Mouse (Mus musculus) splenic B cell, adult 2 months (primary cell): ENCODE results near the gene Nup107.
A peak's percentile ranks its signal among the peaks of the same experiment; 100 is the strongest.
"Not testable (repeated sequence)": the region's sequence is repeated elsewhere in the genome, so short reads cannot be mapped to it uniquely, and the experiment has no call there.

ENCODE experiments used
- DNase-seq: peaks from one replicate; pipeline ENCODE4 v3.0.0-alpha.2; 2011; ENCODE audit warnings: low read depth, low spot score
- H3K27me3 ChIP-seq: 2 replicates; pipeline ENCODE4 v1.6.1; 2012; ENCODE audit warnings: mild to moderate bottlenecking, low read length, moderate library complexity, mixed read lengths; ENCODE audit not compliant: control insufficient read depth, poor library complexity, insufficient read depth, severe bottlenecking
- H3K36me3 ChIP-seq: 2 replicates; pipeline ENCODE4 v1.6.1; 2012; ENCODE audit warnings: mild to moderate bottlenecking, low read length, moderate library complexity, mixed read lengths; ENCODE audit not compliant: control insufficient read depth, poor library complexity, insufficient read depth, severe bottlenecking

The Nup107 gene

DNA sequence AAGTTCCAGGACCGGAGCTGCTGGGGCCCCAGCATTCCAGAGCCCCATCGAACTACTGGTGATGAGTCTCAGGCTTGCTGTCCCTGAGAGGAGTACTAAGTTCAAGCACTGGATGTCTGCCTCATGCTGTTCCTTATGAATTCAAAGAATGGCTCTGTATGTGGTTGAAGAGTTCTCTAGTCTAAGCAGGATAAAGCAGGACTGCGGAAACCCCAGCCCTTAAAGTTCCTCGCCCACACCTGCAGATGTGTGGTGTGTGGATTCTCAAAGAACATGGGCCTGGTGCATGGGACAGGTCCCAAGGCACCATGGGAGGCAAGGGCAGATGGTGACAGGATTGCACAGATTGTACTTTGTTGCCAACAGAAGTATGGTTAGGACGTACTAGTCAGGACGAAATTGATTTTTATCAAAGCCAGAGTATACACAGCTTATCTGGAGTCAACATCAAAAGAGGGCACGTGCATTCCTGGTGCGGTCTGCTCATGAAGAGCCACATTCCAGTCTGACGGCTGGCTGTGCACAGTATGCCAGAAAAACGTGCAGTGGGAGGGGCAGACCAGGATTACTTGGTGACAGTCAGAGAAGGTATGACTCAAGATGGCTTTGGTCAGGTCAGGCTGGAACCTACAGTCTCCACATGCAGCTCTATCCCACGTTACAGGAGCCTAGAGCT lies 63.2 kb downstream of the Nup107 start:
- no peaks in the 10 kb centered on the region for H3K36me3 ChIP-seq
- H3K27me3 ChIP-seq, result no peaks in the 10 kb centered on the region
- no peak for DNase-seq

DNA sequence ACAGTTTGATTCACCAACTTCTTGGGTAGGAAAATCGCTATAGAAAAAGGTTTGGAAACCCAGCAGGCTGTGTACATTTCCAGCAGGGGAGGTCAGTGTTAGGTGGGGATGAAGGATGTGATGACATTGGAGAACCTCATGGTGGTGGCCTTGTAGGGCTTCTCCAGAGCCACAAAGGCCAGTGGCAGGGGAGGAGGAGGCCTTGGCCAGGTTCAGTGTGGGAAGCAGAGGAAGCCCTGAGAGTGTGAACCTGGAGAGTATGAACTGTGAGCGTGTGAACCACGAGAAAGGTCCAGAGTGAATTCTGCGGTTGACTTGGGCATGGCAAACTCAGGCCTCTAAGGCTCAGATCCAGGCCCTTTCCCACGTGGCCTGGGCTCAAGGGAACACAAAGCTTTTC lies 63.9 kb downstream of the Nup107 start:
- no peaks in the 10 kb centered on the region for H3K36me3 ChIP-seq
- no peaks in the 10 kb centered on the region for H3K27me3 ChIP-seq
- DNase-seq, result no peak

GRCm38 (mm10) chr10:117727518-117728110 lies 64.9 kb downstream of the Nup107 start:
- DNase-seq, result no peak
- Histone ChIP-seq H3K27me3 (no peaks in the 10 kb centered on the region), H3K36me3 (no peaks in the 10 kb centered on the region)

DNA sequence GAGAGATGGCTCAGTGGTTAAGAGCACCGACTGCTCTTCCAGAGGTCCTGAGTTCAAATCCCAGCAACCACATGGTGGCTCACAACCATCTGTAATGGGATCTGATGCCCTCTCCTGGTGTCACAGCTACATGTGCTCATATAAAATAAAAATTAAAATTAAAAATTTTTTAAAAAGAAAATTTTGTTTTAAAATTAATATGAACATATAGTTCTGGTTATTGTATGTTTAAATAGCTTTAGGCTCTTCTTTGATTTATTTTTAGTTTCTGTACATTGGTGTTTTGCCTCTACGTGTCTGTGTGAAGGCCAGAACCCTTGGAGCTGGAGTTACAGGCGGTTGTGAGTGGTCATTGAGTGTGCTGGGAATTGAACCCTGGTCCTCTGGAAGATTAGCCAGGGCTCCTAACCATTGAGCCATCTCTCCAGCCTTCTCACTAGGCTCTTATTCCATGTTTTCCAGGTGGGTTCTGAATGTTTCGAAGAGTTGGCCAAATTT lies 65.6 kb downstream of the Nup107 start:
- Histone ChIP-seq H3K36me3 (no peaks in the 10 kb centered on the region), H3K27me3 (no peaks in the 10 kb centered on the region)
- DNase-seq, result no peak

GRCm38 (mm10) chr10:117726350-117726749 lies 66.2 kb downstream of the Nup107 start:
- H3K27me3 ChIP-seq, result no peaks in the 10 kb centered on the region
- DNase-seq, result no peak
- no peaks in the 10 kb centered on the region for H3K36me3 ChIP-seq

GRCm38 (mm10) chr10:117725671-117726070 lies 66.8 kb downstream of the Nup107 start:
- H3K27me3 ChIP-seq, result no peaks in the 10 kb centered on the region
- no peak for DNase-seq
- H3K36me3 ChIP-seq, result no peaks in the 10 kb centered on the region

GRCm38 (mm10) chr10:117724804-117725361 lies 67.6 kb downstream of the Nup107 start:
- no peaks in the 10 kb centered on the region for H3K36me3 ChIP-seq
- no peaks in the 10 kb centered on the region for H3K27me3 ChIP-seq
- DNase-seq, result no peak

DNA sequence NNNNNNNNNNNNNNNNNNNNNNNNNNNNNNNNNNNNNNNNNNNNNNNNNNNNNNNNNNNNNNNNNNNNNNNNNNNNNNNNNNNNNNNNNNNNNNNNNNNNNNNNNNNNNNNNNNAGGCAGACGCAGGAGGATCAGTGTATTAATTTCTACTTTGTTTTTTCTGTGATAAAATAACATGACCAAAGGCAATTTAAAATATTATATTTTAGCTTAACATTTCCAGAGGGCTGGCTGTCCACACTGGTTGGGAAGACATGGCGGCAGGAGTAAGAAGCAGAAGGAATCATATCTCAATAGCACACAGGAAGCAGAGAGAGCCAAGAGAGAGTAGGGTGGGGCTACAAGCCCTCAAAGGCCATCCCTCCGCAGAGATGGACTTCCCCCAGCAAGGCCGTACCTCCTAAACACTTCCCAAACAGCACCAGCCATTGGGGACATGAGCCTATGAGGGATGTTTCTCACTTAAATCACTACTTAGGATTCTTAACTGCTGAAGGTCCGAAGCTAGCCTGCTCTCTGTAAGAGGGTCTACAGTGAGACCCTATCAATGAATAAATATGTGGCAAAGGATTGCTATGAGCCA lies 68.3 kb downstream of the Nup107 start:
- no peak for DNase-seq
- Histone ChIP-seq H3K27me3 (no peaks in the 10 kb centered on the region), H3K36me3 (no peaks in the 10 kb centered on the region)

- no peaks in the 10 kb centered on the region for H3K36me3 ChIP-seq
- DNase-seq, result no peak
- H3K27me3 ChIP-seq, result no peaks in the 10 kb centered on the region
Measured at GRCm38 (mm10) chr10:117718161-117719119, 74.1 kb downstream of the Nup107 start.

DNA sequence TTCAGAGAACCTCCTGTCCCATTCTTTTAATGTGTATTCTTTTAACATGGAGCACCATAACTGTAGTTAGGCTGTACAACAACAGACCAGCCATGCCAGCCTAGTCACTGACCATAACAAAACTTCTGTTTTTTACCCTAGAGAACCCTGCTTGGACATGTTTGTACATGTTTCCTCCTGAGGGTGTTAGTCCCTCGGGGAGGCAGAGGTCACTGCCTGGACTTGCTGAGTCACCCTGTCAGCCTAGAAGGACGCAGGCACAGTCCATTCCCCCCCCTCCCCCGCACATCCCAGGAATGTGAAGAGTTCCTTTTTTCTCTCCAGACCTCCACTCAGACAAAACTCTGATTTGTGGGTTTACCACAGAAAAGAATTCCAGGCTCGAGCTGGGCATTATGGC lies 74.9 kb downstream of the Nup107 start:
- DNase-seq, result no peak
- Histone ChIP-seq H3K36me3 (no peaks in the 10 kb centered on the region), H3K27me3 (no peaks in the 10 kb centered on the region)

GRCm38 (mm10) chr10:117716686-117717085 lies 75.8 kb downstream of the Nup107 start:
- no peaks in the 10 kb centered on the region for H3K36me3 ChIP-seq
- no peak for DNase-seq
- no peaks in the 10 kb centered on the region for H3K27me3 ChIP-seq

DNA sequence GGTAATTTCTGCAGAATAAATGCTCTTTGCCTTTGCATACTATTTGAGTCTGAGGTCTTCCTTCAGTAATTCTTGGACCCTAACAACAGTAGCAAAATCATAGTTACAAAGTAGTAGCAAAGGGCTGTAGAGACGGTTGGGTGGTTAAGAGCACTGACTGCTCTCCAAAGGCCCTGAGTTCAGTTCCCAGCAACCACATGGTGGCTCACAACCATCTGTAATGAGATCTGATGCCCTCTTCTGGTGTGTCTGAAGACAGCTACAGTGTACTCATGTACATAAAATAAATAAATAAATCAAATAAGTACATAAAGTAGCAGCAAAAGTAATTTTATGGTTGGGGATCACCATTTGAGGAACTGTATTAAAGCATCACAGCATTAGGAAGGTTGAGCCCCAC lies 76.9 kb downstream of the Nup107 start:
- peak; percentile 19 for DNase-seq
- H3K36me3 ChIP-seq, H3K27me3 ChIP-seq: not testable (repeated sequence)

GRCm38 (mm10) chr10:117714928-117715500 lies 77.5 kb downstream of the Nup107 start:
- Histone ChIP-seq H3K36me3 (no peaks in the 10 kb centered on the region), H3K27me3 (no peaks in the 10 kb centered on the region)
- no peak for DNase-seq

DNA sequence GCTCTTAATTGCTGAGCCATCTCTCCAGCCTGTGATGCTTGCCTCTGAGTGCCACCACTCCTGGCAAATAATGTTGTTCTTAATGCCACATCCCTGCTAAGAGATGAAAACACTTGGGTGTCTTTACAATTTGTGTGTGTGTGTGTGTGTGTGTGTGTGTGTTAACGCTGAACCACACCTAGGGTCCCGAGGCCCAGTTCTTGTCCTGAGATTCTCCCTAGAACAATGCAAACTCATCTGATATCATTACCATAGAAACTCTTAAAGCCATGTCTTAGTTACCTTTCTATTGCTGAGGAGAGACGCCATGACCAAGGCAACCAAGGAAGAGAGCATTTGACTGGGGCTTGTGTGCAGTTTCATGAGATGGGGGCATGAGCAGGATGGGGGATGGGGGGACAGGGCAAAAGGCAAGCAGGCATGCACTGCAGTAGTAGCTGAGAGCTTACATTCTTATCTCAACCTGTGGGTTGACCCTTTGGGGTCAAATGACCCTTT lies 78.4 kb downstream of the Nup107 start:
- H3K27me3 ChIP-seq, result no peaks in the 10 kb centered on the region
- no peaks in the 10 kb centered on the region for H3K36me3 ChIP-seq
- no peak for DNase-seq
